Mouse (Mus musculus): ENCODE results near the gene Cphx1.
"Not testable (repeated sequence)": the region's sequence is repeated elsewhere in the genome, so short reads cannot be mapped to it uniquely, and the experiment has no call there.

Cphx1 gene

GRCm38 (mm10) chr14:25938004-25938403 is at the start of gene Cphx1:
Gene Cphx1 (plus strand): TSS chr14:25938304.
- DNase-seq (ENCODE audit: low read depth, low spot score), result not testable (repeated sequence)

DNA sequence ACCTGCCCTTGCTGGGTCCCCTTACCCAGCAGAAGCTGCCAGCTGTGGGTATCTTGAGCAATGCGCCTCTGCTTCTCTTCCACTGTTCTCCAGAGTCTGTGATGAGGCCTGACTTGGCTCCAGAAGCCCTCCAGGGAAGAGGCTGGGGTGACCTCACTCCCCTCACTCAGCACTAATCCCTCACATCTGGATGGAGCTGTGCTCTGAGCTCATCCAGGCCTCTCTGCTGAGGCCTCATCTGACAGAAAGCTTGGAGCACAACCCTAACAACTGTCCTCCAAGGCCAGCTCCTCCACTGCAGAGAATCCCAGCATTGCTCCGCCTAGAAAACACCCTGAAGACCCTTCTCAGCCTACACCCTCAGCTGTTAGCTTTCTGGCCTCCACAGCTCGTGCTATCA is 43.5 kb upstream of the Cphx1 start:
- DNase-seq (ENCODE audit: low read depth, low spot score), result not testable (repeated sequence)

DNA sequence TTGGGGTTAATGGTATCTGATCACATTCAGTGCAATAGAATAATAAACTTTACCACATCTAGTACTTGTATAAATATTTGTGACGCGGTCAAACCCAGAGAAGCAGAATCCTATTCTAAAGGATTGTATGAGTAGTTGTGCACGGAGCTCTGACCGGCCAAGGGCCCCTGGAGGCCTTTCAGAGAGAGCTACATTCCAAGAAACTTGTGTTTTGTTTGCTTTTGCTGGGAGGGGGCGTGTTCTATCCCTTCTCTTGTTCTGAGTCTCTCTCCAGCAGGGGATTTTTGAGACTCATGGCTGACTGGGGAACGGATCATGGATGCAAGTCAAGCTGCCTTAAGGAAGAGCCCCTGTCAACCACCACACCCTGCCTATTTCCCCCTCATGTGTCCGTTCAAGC is 42.4 kb upstream of the Cphx1 start:
- not testable (repeated sequence) for DNase-seq (ENCODE audit: low read depth, low spot score)

GRCm38 (mm10) chr14:25903000-25903399 is 35.1 kb upstream of the Cphx1 start, which contains the start of gene Plac9a:
Gene Plac9a (minus strand): TSS chr14:25903100.
- not testable (repeated sequence) for DNase-seq (ENCODE audit: low read depth, low spot score)

DNA sequence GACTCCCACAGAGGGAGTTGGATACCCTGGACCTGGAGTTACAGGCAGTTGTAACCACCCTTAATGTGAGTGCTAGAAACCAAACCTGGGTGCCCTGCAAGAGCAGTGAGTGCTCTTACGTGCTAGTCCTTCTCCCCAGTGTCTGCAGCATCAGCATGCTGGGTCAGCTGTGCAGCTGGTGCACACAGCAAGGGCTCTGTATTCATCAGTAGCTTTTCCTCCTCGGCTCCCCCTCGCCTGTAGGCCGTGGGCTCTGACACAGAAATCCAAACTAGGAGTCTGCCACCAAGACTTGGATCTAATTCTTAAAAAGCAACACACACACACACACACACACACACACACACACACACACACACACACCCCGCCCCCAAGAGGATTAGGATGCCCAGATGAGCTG is 32.9 kb upstream of the Cphx1 start:
- DNase-seq (ENCODE audit: low read depth, low spot score), result not testable (repeated sequence)

DNA sequence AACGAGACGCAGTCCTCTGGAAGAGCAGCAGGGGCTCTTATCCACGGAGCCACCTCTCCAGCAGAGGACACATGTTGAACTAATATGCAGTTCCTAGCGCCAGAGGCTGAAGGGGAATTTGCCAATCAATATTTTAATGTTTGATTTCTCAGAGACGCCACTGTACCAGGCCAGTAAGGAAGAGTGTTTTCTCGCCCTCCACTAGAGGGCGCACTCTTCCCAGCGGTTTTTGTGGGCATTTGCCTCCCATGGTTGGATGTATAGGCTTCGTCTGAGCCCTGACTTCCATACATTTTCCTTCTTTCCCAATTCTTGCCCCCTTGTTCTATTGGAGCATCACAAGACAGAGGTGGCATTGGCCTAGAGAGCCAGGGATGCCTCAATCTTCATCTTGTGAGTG is 30.8 kb upstream of the Cphx1 start:
- not testable (repeated sequence) for DNase-seq (ENCODE audit: low read depth, low spot score)

DNA sequence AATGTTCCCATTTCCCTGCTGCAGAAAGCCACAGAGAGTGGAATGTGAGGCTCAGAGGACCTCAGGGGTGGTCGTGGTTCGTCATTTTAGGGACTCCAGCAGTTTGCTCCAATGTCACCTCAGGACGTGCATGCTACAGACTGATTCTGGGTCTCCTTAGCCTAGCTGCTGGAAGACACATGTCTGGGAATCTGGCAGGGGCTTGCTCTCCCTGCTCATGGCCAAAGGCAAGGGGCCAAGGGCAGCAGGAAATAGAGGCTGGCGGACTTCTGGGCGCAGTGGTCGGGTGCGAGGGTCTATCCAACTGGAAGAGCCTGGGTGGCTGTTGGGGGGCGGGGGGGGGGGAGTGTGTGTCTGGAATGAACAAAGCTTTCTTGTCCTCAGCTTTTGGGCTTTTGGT is 29.1 kb upstream of the Cphx1 start:
- not testable (repeated sequence) for DNase-seq (ENCODE audit: low read depth, low spot score)

GRCm38 (mm10) chr14:25918427-25919170 is 19.5 kb upstream of the Cphx1 start:
- not testable (repeated sequence) for DNase-seq (ENCODE audit: low read depth, low spot score)

GRCm38 (mm10) chr14:25926814-25927561 is 11.1 kb upstream of the Cphx1 start:
- DNase-seq (ENCODE audit: low read depth, low spot score), result not testable (repeated sequence)

- DNase-seq (ENCODE audit: low read depth, low spot score), result not testable (repeated sequence)
Measured at GRCm38 (mm10) chr14:25927562-25927881, 10.6 kb upstream of the Cphx1 start, which contains the start of gene Tmem254a. Gene Tmem254a (minus strand): TSS chr14:25927672.

- DNase-seq (ENCODE audit: low read depth, low spot score), result not testable (repeated sequence)
Measured at GRCm38 (mm10) chr14:25936867-25937630, 1.1 kb upstream of the Cphx1 start.

GRCm38 (mm10) chr14:25957861-25958260 is 19.8 kb downstream of the Cphx1 start:
- not testable (repeated sequence) for DNase-seq (ENCODE audit: low read depth, low spot score)

- not testable (repeated sequence) for DNase-seq (ENCODE audit: low read depth, low spot score)
Measured at GRCm38 (mm10) chr14:25978371-25979241, 40.5 kb downstream of the Cphx1 start, which contains the start of gene Duxbl1. Gene Duxbl1 (plus strand): TSS chr14:25978577.

GRCm38 (mm10) chr14:25979242-25979941 is 41.3 kb downstream of the Cphx1 start:
- not testable (repeated sequence) for DNase-seq (ENCODE audit: low read depth, low spot score)

- DNase-seq (ENCODE audit: low read depth, low spot score), result not testable (repeated sequence)
Measured at GRCm38 (mm10) chr14:25981880-25982279, 43.8 kb downstream of the Cphx1 start.
